Mouse (Mus musculus) CH12.LX (cell line): ENCODE measurements around the gene Zfp618. TPM values are rescaled to one million over a fixed set of nuclear protein-coding genes. Genes with fewer than 3 reads are reported as not detected.

Experiments
- DNase-seq: peaks from one replicate; pipeline ENCODE4 v3.0.0-alpha.2; 2013; ENCODE audit errors: extremely low read depth
- H3K27ac ChIP-seq: 2 replicates; pipeline ENCODE4 v1.5.1; 2012; ENCODE audit warnings: low read depth, mild to moderate bottlenecking, control low read depth, moderate library complexity; ENCODE audit not compliant: insufficient read depth
- H3K27me3 ChIP-seq: replicated peaks from 2 replicates; pipeline ENCODE3; 2012; ENCODE audit warnings: inconsistent platforms
- H3K36me3 ChIP-seq, 2 experiments: replicated peaks in 1 of 2; 2 replicates each; pipeline versions ENCODE3 to v1.6.1; 2012; ENCODE audit warnings: inconsistent platforms in 1 of 2, low read length in 1 of 2, mild to moderate bottlenecking in 1 of 2, mixed read lengths in 1 of 2, moderate library complexity in 1 of 2; ENCODE audit not compliant: control insufficient read depth in 1 of 2, insufficient read depth in 1 of 2
- H3K4me1 ChIP-seq, 2 experiments: 2 replicates each; pipeline ENCODE4 v1.6.1; 2012; ENCODE audit warnings: inconsistent platforms in 1 of 2, moderate library complexity in 1 of 2; ENCODE audit not compliant: insufficient read depth in 2 of 2, control insufficient read depth in 1 of 2
- H3K4me2 ChIP-seq: 2 replicates; pipeline ENCODE4 v1.6.1; 2012; ENCODE audit warnings: low read depth, mild to moderate bottlenecking, control low read depth; ENCODE audit not compliant: poor library complexity, insufficient read depth, severe bottlenecking
- H3K4me3 ChIP-seq, 3 experiments: fragments of 150-350 bp in 1 of 3; sonication (generic) in 1 of 3; replicated peaks in 1 of 3; 2 replicates each; pipeline versions ENCODE3 to v1.5.1; 2011 to 2012; ENCODE audit warnings: low read depth in 2 of 3, low read length in 2 of 3, mild to moderate bottlenecking in 2 of 3, moderate library complexity in 2 of 3, control low read depth in 1 of 3, improper control_type of control experiment in 1 of 3, inconsistent platforms in 1 of 3, mixed read lengths in 1 of 3; ENCODE audit not compliant: poor library complexity in 1 of 3
- H3K79me2 ChIP-seq: replicated peaks from 2 replicates; pipeline ENCODE4 v1.6.1; 2012; ENCODE audit warnings: mild to moderate bottlenecking, moderate library complexity; ENCODE audit not compliant: control insufficient read depth, poor library complexity, insufficient read depth, severe bottlenecking; ENCODE audit errors: extremely low read depth
- H3K9ac ChIP-seq: 2 replicates; pipeline ENCODE4 v1.6.1; 2012; ENCODE audit warnings: low read depth, mild to moderate bottlenecking, control low read depth, moderate library complexity; ENCODE audit not compliant: insufficient read depth
- H3K9me3 ChIP-seq: replicated peaks from 2 replicates; pipeline ENCODE3; 2012; ENCODE audit warnings: low read length, inconsistent platforms, mixed read lengths
- BHLHE40 ChIP-seq: IDR thresholded peaks from 2 replicates; pipeline ENCODE4 v1.6.1; 2011; ENCODE audit warnings: mild to moderate bottlenecking, low read depth, low read length, improper control_type of control experiment
- CTCF ChIP-seq, 2 experiments: IDR thresholded peaks in 1 of 2; conservative IDR thresholded peaks in 1 of 2; 2 replicates each; pipeline ENCODE4 v1.5.1; 2011 to 2012; ENCODE audit warnings: low read depth in 2 of 2, low read length in 2 of 2, improper control_type of control experiment in 1 of 2, inconsistent platforms in 1 of 2, mild to moderate bottlenecking in 1 of 2, moderate library complexity in 1 of 2
- EP300 ChIP-seq: IDR thresholded peaks from 2 replicates; pipeline ENCODE4 v1.6.1; 2011; ENCODE audit warnings: low read length, improper control_type of control experiment
- IRF4 ChIP-seq: IDR thresholded peaks from 2 replicates; pipeline ENCODE4 v1.6.1; 2014; ENCODE audit warnings: low read depth, mild to moderate bottlenecking, inconsistent platforms, low read length, improper control_type of control experiment
- JUND ChIP-seq: conservative IDR thresholded peaks from 2 replicates; pipeline ENCODE4 v1.6.1; 2011; ENCODE audit warnings: low read depth, low read length, improper control_type of control experiment
- KAT2A ChIP-seq: IDR thresholded peaks from 2 replicates; pipeline ENCODE4 v1.6.1; 2012; ENCODE audit warnings: low read length, improper control_type of control experiment, inconsistent platforms; ENCODE audit not compliant: insufficient replicate concordance
- MEF2A ChIP-seq: IDR thresholded peaks from 2 replicates; pipeline ENCODE4 v1.6.1; 2014; ENCODE audit warnings: low read depth, mild to moderate bottlenecking, inconsistent platforms, low read length, improper control_type of control experiment, borderline replicate concordance
- RAD21 ChIP-seq: IDR thresholded peaks from 2 replicates; pipeline ENCODE4 v1.6.1; 2011; ENCODE audit warnings: low read depth, mild to moderate bottlenecking, low read length, improper control_type of control experiment, moderate library complexity
- SMC3 ChIP-seq: IDR thresholded peaks from 2 replicates; pipeline ENCODE4 v1.6.1; 2011; ENCODE audit warnings: low read depth, low read length, improper control_type of control experiment
- TBP ChIP-seq: conservative IDR thresholded peaks from 2 replicates; pipeline ENCODE4 v1.6.1; 2011; ENCODE audit warnings: low read depth, low read length, improper control_type of control experiment
- ZC3H11A ChIP-seq: IDR thresholded peaks from 2 replicates; pipeline ENCODE4 v1.6.1; 2012; ENCODE audit warnings: low read depth, mild to moderate bottlenecking, inconsistent platforms, low read length, improper control_type of control experiment
- dilution Hi-C: fragments of 300-500 bp; cut with MboI; formaldehyde crosslinking; loops from 2 replicates; pipeline ENCODE4 v1.14.3; 2020; ENCODE audit warnings: low sequenced_read_pairs; ENCODE audit not compliant: extremely low pct_unique_long_range_greater_than_20kb, extremely low pct_ligation_motif_present
- in situ Hi-C: fragments of 300-500 bp; cut with MboI; formaldehyde crosslinking; loops from 3 replicates; pipeline ENCODE4 v1.14.3; 2019; ENCODE audit warnings: low sequenced_read_pairs, low pct_ligation_motif_present, low pct_unique_long_range_greater_than_20kb, mixed read lengths
- polyA plus RNA-seq: library from polyadenylated mRNA; unstranded; fragments of >175 nt; gene quantifications from 2 replicates; pipeline ENCODE4 v1.2.1, GENCODE M21; 2012; ENCODE audit warnings: low read depth; ENCODE audit not compliant: insufficient read length
- total RNA-seq, 2 experiments: library from RNA; depleted of rRNA; stranded (reverse); fragments of 300-350 nt in 1 of 2; fragments of >200 nt in 1 of 2; gene quantifications; 2 replicates each; pipeline ENCODE4 v1.2.3; 2012 to 2014

The Zfp618 gene
- total and polyA plus RNA-seq, 3 experiments: not detected

GRCm38 (mm10) chr4:62933798-62934197 lies 31.6 kb upstream of the Zfp618 start:
- in situ Hi-C loops (no loop called here), dilution Hi-C loops (no loop called here)
- no peak overlapping the region for H3K4me3 ChIP-seq
- H3K27ac ChIP-seq: no peak overlapping the region
- peak; percentile 9 for DNase-seq
- peaks cover 38% of the 10 kb centered on the region for H3K27me3 ChIP-seq
- no peaks in the 10 kb centered on the region for H3K79me2 ChIP-seq
- H3K9ac ChIP-seq: no peak overlapping the region
- TF ChIP-seq JUND (no peak), RAD21 (peak; percentile 20), CTCF (conservative IDR thresholded peaks at IDR 0.05 in 1 of 2, IDR thresholded peaks at IDR 0.05 in 1 of 2; ENCODE audit: low read depth in 2 of 2, low read length in 2 of 2) (peak in 1 of 2 experiments; percentile 42; a peak in 2 of 4 replicates), SMC3 (0 out of 2 replicates have a peak, but pooled peaks have one; percentile 7)
- no peaks in the 10 kb centered on the region for H3K4me1 ChIP-seq
- H3K4me2 ChIP-seq: no peak overlapping the region
- no peaks in the 10 kb centered on the region for H3K36me3 ChIP-seq
- no peaks in the 10 kb centered on the region for H3K9me3 ChIP-seq

GRCm38 (mm10) chr4:62935589-62936218 lies 29.7 kb upstream of the Zfp618 start:
- dilution Hi-C loops: no loop called here
- H3K9me3 ChIP-seq: no peaks in the 10 kb centered on the region
- H3K27ac ChIP-seq: no peak overlapping the region
- no peak overlapping the region for H3K9ac ChIP-seq
- no peak overlapping the region for H3K4me3 ChIP-seq
- no peak for DNase-seq
- no peak overlapping the region for H3K4me2 ChIP-seq
- peaks cover 50% of the 10 kb centered on the region for H3K27me3 ChIP-seq
- TF ChIP-seq MEF2A: no peak
- no peak for TF ChIP-seq KAT2A
- TF ChIP-seq ZC3H11A: no peak
- no peak for TF ChIP-seq IRF4
- TF ChIP-seq EP300: no peak
- TF ChIP-seq RAD21: no peak
- TF ChIP-seq TBP: no peak
- TF ChIP-seq BHLHE40: no peak
- TF ChIP-seq, all 38 proteins: peak for 0
- Histone ChIP-seq H3K79me2 (no peaks in the 10 kb centered on the region), H3K36me3 (no peaks in the 10 kb centered on the region), H3K4me1 (no peaks in the 10 kb centered on the region)
- in situ Hi-C loops: no loop called here
